Mouse (Mus musculus): Measurements from ENCODE around the gene Epor.

GRCm38 (mm10) chr9:21926784-21927183, 36.5 kb downstream of the Epor start:
- TF ChIP-seq POLR2A (IDR thresholded peaks at IDR 0.05; ENCODE audit: extremely low read depth, insufficient read depth, low read length), result no peak
- TF ChIP-seq CTCF (IDR thresholded peaks at IDR 0.05; ENCODE audit: low read depth, low read length), result no peak

Measured in liver, adult 2 months (tissue).